Mouse (Mus musculus): ENCODE measurements around the gene Olfr1395. TPM values are rescaled to one million over a fixed set of nuclear protein-coding genes. Genes with fewer than 3 reads are reported as not detected.
"Not testable (repeated sequence)": the region's sequence is repeated elsewhere in the genome, so short reads cannot be mapped to it uniquely, and the experiment has no call there.

Olfr1395 gene
- total and polyA plus RNA-seq, 3 experiments = 0.16 TPM; not detected in 2

- Histone ChIP-seq H3K4me1 (ENCODE audit: insufficient read depth, low read depth, low read length) (no peaks in the 10 kb centered on the region), H3K36me3 (replicated peaks) (no peaks in the 10 kb centered on the region)
- ATAC-seq (ENCODE audit: extremely low read depth, insufficient number of reproducible peaks, low FRiP score, poor library complexity, severe bottlenecking) = no peak
These were observed 44.9 kb downstream of the Olfr1395 start, which contains the start of gene Btnl9 for GRCm38 (mm10) chr11:49186955-49187488. Gene Btnl9 (minus strand): TSS chr11:49187159.

GRCm38 (mm10) chr11:49187701-49188100 is 45.6 kb downstream of the Olfr1395 start:
- H3K27me3 ChIP-seq (ENCODE audit: insufficient read depth, low read length) = peaks cover 16% of the 10 kb centered on the region
- no peaks in the 10 kb centered on the region for H3K36me3 ChIP-seq (replicated peaks)
- TF ChIP-seq GATA2 (IDR thresholded peaks at IDR 0.05; ENCODE audit: borderline replicate concordance, low read depth, low read length) (no peak), TAL1 (conservative IDR thresholded peaks at IDR 0.05; ENCODE audit: low read depth, low read length) (no peak), GATA1 (IDR thresholded peaks at IDR 0.05; ENCODE audit: borderline replicate concordance, low read length) (no peak), CTCF (IDR thresholded peaks at IDR 0.05; ENCODE audit: low read depth, low read length) (no peak), POLR2AphosphoS5 (IDR thresholded peaks at IDR 0.05; ENCODE audit: insufficient replicate concordance, low read depth, low read length) (no peak)
- ATAC-seq (ENCODE audit: extremely low read depth, insufficient number of reproducible peaks, low FRiP score, poor library complexity, severe bottlenecking) = no peak
- no peaks in the 10 kb centered on the region for H3K4me1 ChIP-seq (ENCODE audit: insufficient read depth, low read depth, low read length)
- no peak for DNase-seq (ENCODE audit: low spot score)
- H3K4me3 ChIP-seq (ENCODE audit: low read depth, low read length) = no peak overlapping the region
- H3K9me3 ChIP-seq (replicated peaks) = no peaks in the 10 kb centered on the region

More at GRCm38 (mm10) chr11:49186955-49187488, 44.9 kb downstream of the Olfr1395 start, which contains the start of gene Btnl9:
- H3K4me3 ChIP-seq (ENCODE audit: low read depth, low read length) = no peak within 1 kb of the TSS
- peaks cover 16% of the 10 kb centered on the region for H3K27me3 ChIP-seq (ENCODE audit: insufficient read depth, low read length)
- no peak for DNase-seq (ENCODE audit: low spot score)
- no peaks in the 10 kb centered on the region for H3K9me3 ChIP-seq (replicated peaks)
- TF ChIP-seq GATA1 (IDR thresholded peaks at IDR 0.05; ENCODE audit: borderline replicate concordance, low read length) = no peak
- no peak for TF ChIP-seq TAL1 (conservative IDR thresholded peaks at IDR 0.05; ENCODE audit: low read depth, low read length)
- TF ChIP-seq POLR2AphosphoS5 (IDR thresholded peaks at IDR 0.05; ENCODE audit: insufficient replicate concordance, low read depth, low read length) = no peak
- no peak for TF ChIP-seq GATA2 (IDR thresholded peaks at IDR 0.05; ENCODE audit: borderline replicate concordance, low read depth, low read length)
- TF ChIP-seq CTCF (IDR thresholded peaks at IDR 0.05; ENCODE audit: low read depth, low read length) = no peak

GRCm38 (mm10) chr11:49189737-49190136 is 47.7 kb downstream of the Olfr1395 start:
- no peak overlapping the region for H3K4me3 ChIP-seq (ENCODE audit: low read depth, low read length)
- no peaks in the 10 kb centered on the region for H3K4me1 ChIP-seq (ENCODE audit: insufficient read depth, low read depth, low read length)
- H3K36me3 ChIP-seq (replicated peaks) = no peaks in the 10 kb centered on the region
- TF ChIP-seq GATA2 (IDR thresholded peaks at IDR 0.05; ENCODE audit: borderline replicate concordance, low read depth, low read length) (no peak), CTCF (IDR thresholded peaks at IDR 0.05; ENCODE audit: low read depth, low read length) (no peak), GATA1 (IDR thresholded peaks at IDR 0.05; ENCODE audit: borderline replicate concordance, low read length) (no peak), POLR2AphosphoS5 (IDR thresholded peaks at IDR 0.05; ENCODE audit: insufficient replicate concordance, low read depth, low read length) (no peak), TAL1 (conservative IDR thresholded peaks at IDR 0.05; ENCODE audit: low read depth, low read length) (no peak)
- peaks cover 11% of the 10 kb centered on the region; the same call in 1 of the 2 replicates for H3K27me3 ChIP-seq (ENCODE audit: insufficient read depth, low read length)
- no peaks in the 10 kb centered on the region for H3K9me3 ChIP-seq (replicated peaks)
- DNase-seq (ENCODE audit: low spot score) (peak; percentile 9), ATAC-seq (ENCODE audit: extremely low read depth, insufficient number of reproducible peaks, low FRiP score, poor library complexity, severe bottlenecking) (no peak)

GRCm38 (mm10) chr11:49191083-49191482 is 49.0 kb downstream of the Olfr1395 start:
- no peak for TF ChIP-seq GATA1 (IDR thresholded peaks at IDR 0.05; ENCODE audit: borderline replicate concordance, low read length)
- no peak for TF ChIP-seq POLR2AphosphoS5 (IDR thresholded peaks at IDR 0.05; ENCODE audit: insufficient replicate concordance, low read depth, low read length)
- no peak for TF ChIP-seq GATA2 (IDR thresholded peaks at IDR 0.05; ENCODE audit: borderline replicate concordance, low read depth, low read length)
- no peak for TF ChIP-seq CTCF (IDR thresholded peaks at IDR 0.05; ENCODE audit: low read depth, low read length)
- TF ChIP-seq TAL1 (conservative IDR thresholded peaks at IDR 0.05; ENCODE audit: low read depth, low read length) = no peak
- H3K4me1 ChIP-seq (ENCODE audit: insufficient read depth, low read depth, low read length) = no peaks in the 10 kb centered on the region
- no peaks in the 10 kb centered on the region for H3K36me3 ChIP-seq (replicated peaks)
- H3K9me3 ChIP-seq (replicated peaks) = no peaks in the 10 kb centered on the region
- DNase-seq (ENCODE audit: low spot score) = no peak
- H3K4me3 ChIP-seq (ENCODE audit: low read depth, low read length) = no peak overlapping the region
- peaks cover 8% of the 10 kb centered on the region; the same call in 1 of the 2 replicates for H3K27me3 ChIP-seq (ENCODE audit: insufficient read depth, low read length)
- no peak for ATAC-seq (ENCODE audit: extremely low read depth, insufficient number of reproducible peaks, low FRiP score, poor library complexity, severe bottlenecking)

GRCm38 (mm10) chr11:49194771-49195170 is 52.7 kb downstream of the Olfr1395 start:
- H3K4me3 ChIP-seq (ENCODE audit: low read depth, low read length); H3K36me3 ChIP-seq (replicated peaks); H3K9me3 ChIP-seq (replicated peaks); DNase-seq (ENCODE audit: low spot score); ATAC-seq (ENCODE audit: extremely low read depth, insufficient number of reproducible peaks, low FRiP score, poor library complexity, severe bottlenecking); H3K4me1 ChIP-seq (ENCODE audit: insufficient read depth, low read depth, low read length); H3K27me3 ChIP-seq (ENCODE audit: insufficient read depth, low read length): not testable (repeated sequence)

GRCm38 (mm10) chr11:49195819-49196322 is 53.8 kb downstream of the Olfr1395 start:
- no peak for DNase-seq (ENCODE audit: low spot score)
- Histone ChIP-seq H3K27me3 (ENCODE audit: insufficient read depth, low read length) (no peaks in the 10 kb centered on the region), H3K4me1 (ENCODE audit: insufficient read depth, low read depth, low read length) (0 out of 2 replicates have a peak, but pooled peaks cover 2% of the 10 kb centered on the region), H3K36me3 (replicated peaks) (peaks cover 12% of the 10 kb centered on the region), H3K9me3 (replicated peaks) (0 out of 2 replicates have a peak, but pooled peaks cover 2% of the 10 kb centered on the region), H3K4me3 (ENCODE audit: low read depth, low read length) (no peak overlapping the region)
- no peak for ATAC-seq (ENCODE audit: extremely low read depth, insufficient number of reproducible peaks, low FRiP score, poor library complexity, severe bottlenecking)
- no peak for TF ChIP-seq GATA1 (IDR thresholded peaks at IDR 0.05; ENCODE audit: borderline replicate concordance, low read length)
- no peak for TF ChIP-seq TAL1 (conservative IDR thresholded peaks at IDR 0.05; ENCODE audit: low read depth, low read length)
- TF ChIP-seq GATA2 (IDR thresholded peaks at IDR 0.05; ENCODE audit: borderline replicate concordance, low read depth, low read length) = no peak
- TF ChIP-seq POLR2AphosphoS5 (IDR thresholded peaks at IDR 0.05; ENCODE audit: insufficient replicate concordance, low read depth, low read length) = no peak
- no peak for TF ChIP-seq CTCF (IDR thresholded peaks at IDR 0.05; ENCODE audit: low read depth, low read length)

Other genes with a start within 250 kb of the Olfr1395 start
- not detected in 2 replicates for gene Gm5431, start 240.1 kb upstream of the Olfr1395 start, total RNA-seq (2014; fragmentation: Nextera tagmentation)
- gene Gm5431, start 240.1 kb upstream of the Olfr1395 start, total RNA-seq (2017) = 0.06 and 0.11 TPM in 2 replicates
- gene Gm5431, start 240.1 kb upstream of the Olfr1395 start, polyA plus RNA-seq (2012) = not detected in 2 replicates
- gene Psme2b, start 196.1 kb upstream of the Olfr1395 start, total RNA-seq (2014; fragmentation: Nextera tagmentation) = 1.8 and 5.8 TPM in 2 replicates
- 7.6 and 9.0 TPM in 2 replicates for gene Psme2b, start 196.1 kb upstream of the Olfr1395 start, total RNA-seq (2017)
- gene Psme2b, start 196.1 kb upstream of the Olfr1395 start, polyA plus RNA-seq (2012) = 1.9 and 2.7 TPM in 2 replicates
- 0.24 TPM in 1 of 2 replicates, not detected in the other for gene Olfr56, start 163.4 kb upstream of the Olfr1395 start, total RNA-seq (2014; fragmentation: Nextera tagmentation)
- 0.27 and 0.46 TPM in 2 replicates for gene Olfr56, start 163.4 kb upstream of the Olfr1395 start, total RNA-seq (2017)
- 0.01 TPM in 1 of 2 replicates, not detected in the other for gene Olfr56, start 163.4 kb upstream of the Olfr1395 start, polyA plus RNA-seq (2012)
- 1.1 and 3.9 TPM in 2 replicates for gene 9930111J21Rik1, start 162.9 kb upstream of the Olfr1395 start, total RNA-seq (2014; fragmentation: Nextera tagmentation)
- gene 9930111J21Rik1, start 162.9 kb upstream of the Olfr1395 start, total RNA-seq (2017) = 2.0 and 2.5 TPM in 2 replicates
- gene 9930111J21Rik1, start 162.9 kb upstream of the Olfr1395 start, polyA plus RNA-seq (2012) = 0.02 TPM in 1 of 2 replicates, not detected in the other
- gene Gm12185, start 150.0 kb upstream of the Olfr1395 start, total RNA-seq (2014; fragmentation: Nextera tagmentation) = 0.15 TPM in 1 of 2 replicates, not detected in the other
- 0.33 and 0.52 TPM in 2 replicates for gene Gm12185, start 150.0 kb upstream of the Olfr1395 start, total RNA-seq (2017)
- not detected in 2 replicates for gene Gm12185, start 150.0 kb upstream of the Olfr1395 start, polyA plus RNA-seq (2012)
- gene Tgtp1, start 148.1 kb upstream of the Olfr1395 start, total RNA-seq (2014; fragmentation: Nextera tagmentation) = 5.3 TPM in 1 of 2 replicates, not detected in the other
- gene Tgtp1, start 148.1 kb upstream of the Olfr1395 start, total RNA-seq (2017) = 0.76 and 1.9 TPM in 2 replicates
- 0.02 and 0.03 TPM in 2 replicates for gene Tgtp1, start 148.1 kb upstream of the Olfr1395 start, polyA plus RNA-seq (2012)
- 4.6 and 7.8 TPM in 2 replicates for gene 9930111J21Rik2, start 91.0 kb upstream of the Olfr1395 start, total RNA-seq (2014; fragmentation: Nextera tagmentation)
- gene 9930111J21Rik2, start 91.0 kb upstream of the Olfr1395 start, total RNA-seq (2017) = 2.9 and 4.1 TPM in 2 replicates
- 0.04 and 0.07 TPM in 2 replicates for gene 9930111J21Rik2, start 91.0 kb upstream of the Olfr1395 start, polyA plus RNA-seq (2012)
- gene Tgtp2, start 78.1 kb upstream of the Olfr1395 start, total RNA-seq (2014; fragmentation: Nextera tagmentation) = 8.3 and 10.0 TPM in 2 replicates
- gene Tgtp2, start 78.1 kb upstream of the Olfr1395 start, total RNA-seq (2017) = 23.1 and 25.2 TPM in 2 replicates
- 0.20 and 0.26 TPM in 2 replicates for gene Tgtp2, start 78.1 kb upstream of the Olfr1395 start, polyA plus RNA-seq (2012)
- gene Ifi47, start 65.7 kb upstream of the Olfr1395 start, total RNA-seq (2014; fragmentation: Nextera tagmentation) = 16.5 and 25.1 TPM in 2 replicates
- gene Ifi47, start 65.7 kb upstream of the Olfr1395 start, total RNA-seq (2017) = 31.6 and 32.2 TPM in 2 replicates
- gene Ifi47, start 65.7 kb upstream of the Olfr1395 start, polyA plus RNA-seq (2012) = 0.81 and 0.99 TPM in 2 replicates
- not detected in 2 replicates for gene Olfr1396, start 27.4 kb upstream of the Olfr1395 start, total RNA-seq (2014; fragmentation: Nextera tagmentation)
- gene Olfr1396, start 27.4 kb upstream of the Olfr1395 start, total RNA-seq (2017) = 0.06 and 0.11 TPM in 2 replicates
- not detected in 2 replicates for gene Olfr1396, start 27.4 kb upstream of the Olfr1395 start, polyA plus RNA-seq (2012)
- gene Olfr1394, start 12.1 kb downstream of the Olfr1395 start, total RNA-seq (2014; fragmentation: Nextera tagmentation) = not detected in 2 replicates
- gene Olfr1394, start 12.1 kb downstream of the Olfr1395 start, total RNA-seq (2017) = 0.16 and 0.17 TPM in 2 replicates
- gene Olfr1394, start 12.1 kb downstream of the Olfr1395 start, polyA plus RNA-seq (2012) = not detected in 2 replicates
- gene Btnl9, start 44.9 kb downstream of the Olfr1395 start, total RNA-seq (2014; fragmentation: Nextera tagmentation) = not detected in 2 replicates
- 0.17 and 0.22 TPM in 2 replicates for gene Btnl9, start 44.9 kb downstream of the Olfr1395 start, total RNA-seq (2017)
- gene Btnl9, start 44.9 kb downstream of the Olfr1395 start, polyA plus RNA-seq (2012) = not detected in 2 replicates
- 143 and 160 TPM in 2 replicates for gene Zfp62, start 61.0 kb downstream of the Olfr1395 start, total RNA-seq (2014; fragmentation: Nextera tagmentation)
- 72.7 and 78.2 TPM in 2 replicates for gene Zfp62, start 61.0 kb downstream of the Olfr1395 start, total RNA-seq (2017)
- gene Zfp62, start 61.0 kb downstream of the Olfr1395 start, polyA plus RNA-seq (2012) = 6.5 and 13.3 TPM in 2 replicates
- 18.2 and 20.0 TPM in 2 replicates for gene Mgat1, start 101.9 kb downstream of the Olfr1395 start, total RNA-seq (2014; fragmentation: Nextera tagmentation)
- 26.1 and 28.9 TPM in 2 replicates for gene Mgat1, start 101.9 kb downstream of the Olfr1395 start, total RNA-seq (2017)
- gene Mgat1, start 101.9 kb downstream of the Olfr1395 start, polyA plus RNA-seq (2012) = 34.8 and 36.9 TPM in 2 replicates
- not detected in 2 replicates for gene Olfr1393, start 136.0 kb downstream of the Olfr1395 start, total RNA-seq (2014; fragmentation: Nextera tagmentation)
- 0.35 and 0.55 TPM in 2 replicates for gene Olfr1393, start 136.0 kb downstream of the Olfr1395 start, total RNA-seq (2017)
- not detected in 2 replicates for gene Olfr1393, start 136.0 kb downstream of the Olfr1395 start, polyA plus RNA-seq (2012)
- gene Olfr1392, start 143.0 kb downstream of the Olfr1395 start, total RNA-seq (2014; fragmentation: Nextera tagmentation) = 0.44 TPM in 1 of 2 replicates, not detected in the other
- gene Olfr1392, start 143.0 kb downstream of the Olfr1395 start, total RNA-seq (2017) = 0.11 and 0.12 TPM in 2 replicates
- gene Olfr1392, start 143.0 kb downstream of the Olfr1395 start, polyA plus RNA-seq (2012) = not detected in 2 replicates
- not detected in 2 replicates for gene Olfr10, start 162.5 kb downstream of the Olfr1395 start, total RNA-seq (2014; fragmentation: Nextera tagmentation)
- gene Olfr10, start 162.5 kb downstream of the Olfr1395 start, total RNA-seq (2017) = 0.11 TPM in 1 of 2 replicates, not detected in the other
- not detected in 2 replicates for gene Olfr10, start 162.5 kb downstream of the Olfr1395 start, polyA plus RNA-seq (2012)
- not detected in 2 replicates for gene Olfr1391, start 180.5 kb downstream of the Olfr1395 start, total RNA-seq (2014; fragmentation: Nextera tagmentation)
- gene Olfr1391, start 180.5 kb downstream of the Olfr1395 start, total RNA-seq (2017) = 0.16 TPM in 1 of 2 replicates, not detected in the other
- not detected in 2 replicates for gene Olfr1391, start 180.5 kb downstream of the Olfr1395 start, polyA plus RNA-seq (2012)
- not detected in 2 replicates for gene Olfr1390, start 192.9 kb downstream of the Olfr1395 start, total RNA-seq (2014; fragmentation: Nextera tagmentation)
- 0.12 and 0.22 TPM in 2 replicates for gene Olfr1390, start 192.9 kb downstream of the Olfr1395 start, total RNA-seq (2017)
- not detected in 2 replicates for gene Olfr1390, start 192.9 kb downstream of the Olfr1395 start, polyA plus RNA-seq (2012)

Data from G1E (cell line).